Mouse (Mus musculus) heart, postnatal 4 days (tissue): ENCODE results near the gene Pde4d. TPM values are rescaled to one million over a fixed set of nuclear protein-coding genes. Genes with fewer than 3 reads are reported as not detected.

Experiments
- DNase-seq: peaks from one replicate; pipeline ENCODE4 v3.0.0; 2021
- total RNA-seq, 2 experiments: library from RNA; stranded (reverse); gene quantifications; 2 replicates each; pipeline ENCODE4 v1.2.3; 2021

Pde4d gene
- total RNA-seq, 2 experiments from 2014 or later: 57.1 to 61.1 TPM

DNA sequence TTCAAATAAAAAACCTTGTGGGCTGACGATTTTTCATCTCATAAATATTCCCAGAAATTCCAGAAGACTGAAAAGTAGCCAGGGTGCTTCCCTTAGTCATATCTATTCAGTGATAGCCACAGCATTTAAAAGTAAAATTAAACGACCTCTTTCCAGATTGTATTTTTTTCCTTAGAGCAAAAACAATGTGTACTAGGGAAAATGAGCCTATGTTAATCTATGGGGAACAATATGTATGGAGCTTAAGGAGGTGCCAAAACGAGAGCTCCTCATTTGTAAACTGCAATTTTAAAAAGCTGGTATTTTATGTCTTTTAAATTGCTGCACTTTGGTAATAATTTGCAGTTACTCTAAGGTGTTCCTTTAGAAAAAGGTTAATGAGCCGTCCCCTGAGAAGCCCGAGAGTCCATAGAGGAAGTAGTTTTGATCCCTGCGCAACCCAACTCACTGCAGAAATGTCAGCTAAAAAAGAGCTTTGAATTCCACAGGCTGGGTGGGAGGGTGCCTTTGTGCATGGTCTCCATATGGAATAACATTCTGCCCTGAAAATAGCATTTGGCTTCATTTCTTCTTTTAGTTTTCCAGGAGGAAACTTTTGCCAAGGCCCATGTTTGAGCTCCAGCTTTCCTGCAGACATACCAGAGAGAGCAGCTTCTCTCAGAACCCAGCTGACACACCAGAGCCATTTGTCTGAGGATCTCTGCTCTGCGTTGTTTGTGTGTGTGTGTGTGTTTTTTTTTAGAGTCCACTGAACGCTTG lies 1222.0 kb downstream of the Pde4d start:
- no peak for DNase-seq

GRCm38 (mm10) chr13:109677047-109677446 lies 1227.3 kb downstream of the Pde4d start:
- no peak for DNase-seq

- DNase-seq: no peak
Observed at GRCm38 (mm10) chr13:109677617-109678016, 1227.9 kb downstream of the Pde4d start.

- DNase-seq: no peak
Observed at GRCm38 (mm10) chr13:109678991-109679390, 1229.2 kb downstream of the Pde4d start.

DNA sequence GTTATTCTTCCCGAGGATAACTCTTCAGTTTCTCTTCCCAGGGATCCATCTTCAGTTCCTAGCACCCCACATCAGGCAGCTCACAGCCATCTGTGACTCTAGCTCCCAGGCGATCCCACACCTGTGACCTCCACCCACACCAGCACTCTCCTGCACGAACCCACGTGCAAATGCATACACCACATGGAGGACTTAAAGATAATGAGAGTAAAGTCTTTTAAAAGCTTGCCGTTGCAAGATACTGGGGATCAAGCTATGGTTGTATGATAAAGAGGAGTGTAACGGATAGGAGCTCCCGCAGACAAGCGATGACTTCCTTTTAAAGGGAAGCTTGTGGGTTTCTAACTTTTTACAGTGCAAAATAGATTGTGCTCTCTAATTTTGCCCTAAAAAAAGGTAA lies 1230.5 kb downstream of the Pde4d start:
- DNase-seq: no peak

- DNase-seq: no peak
Observed at GRCm38 (mm10) chr13:109681699-109682293, 1232.0 kb downstream of the Pde4d start.

- no peak for DNase-seq
Observed at GRCm38 (mm10) chr13:109683001-109683400, 1233.3 kb downstream of the Pde4d start.

DNA sequence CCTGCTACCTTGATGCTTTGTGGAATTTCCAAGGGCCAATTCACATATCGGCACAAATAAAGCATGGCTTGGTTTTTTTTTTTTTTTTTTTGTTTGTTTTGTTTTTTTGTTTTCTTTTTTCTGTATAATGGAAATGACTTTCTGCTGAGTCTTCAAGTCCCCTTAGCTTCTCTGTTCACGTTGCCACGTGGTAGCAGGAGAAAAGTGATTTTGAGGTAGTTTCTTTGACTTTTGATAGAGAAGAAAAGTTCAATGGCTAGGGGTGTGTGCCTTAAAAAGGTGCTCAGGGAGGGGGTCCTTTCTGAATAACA lies 1235.2 kb downstream of the Pde4d start:
- DNase-seq: no peak

- peak; percentile 60 for DNase-seq
Observed at GRCm38 (mm10) chr13:109685296-109686115, 1235.8 kb downstream of the Pde4d start.

GRCm38 (mm10) chr13:109686116-109686876 lies 1236.5 kb downstream of the Pde4d start:
- no peak for DNase-seq

GRCm38 (mm10) chr13:109686906-109687305 lies 1237.2 kb downstream of the Pde4d start:
- no peak for DNase-seq

DNA sequence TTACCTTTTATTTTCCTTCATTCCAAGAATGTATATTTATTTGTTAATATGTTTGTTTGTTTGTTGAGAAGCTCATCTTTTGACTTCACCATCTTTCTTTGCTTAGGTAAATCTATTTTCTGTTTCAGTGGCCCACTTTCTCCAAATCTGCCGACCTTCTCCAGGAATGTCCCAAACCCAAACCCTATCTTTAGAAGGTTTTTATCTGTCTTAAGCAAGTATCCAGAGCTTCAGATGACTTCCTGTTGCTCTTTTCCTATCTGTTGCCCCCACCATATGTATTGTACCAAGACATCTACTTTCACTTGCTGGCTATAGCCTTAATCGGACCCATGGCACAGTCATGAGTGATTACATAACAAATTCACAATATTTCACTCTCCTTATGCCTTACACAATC lies 1238.4 kb downstream of the Pde4d start:
- no peak for DNase-seq

GRCm38 (mm10) chr13:109689176-109689575 lies 1239.4 kb downstream of the Pde4d start:
- no peak for DNase-seq

- no peak for DNase-seq
Observed at GRCm38 (mm10) chr13:109690558-109690957, 1240.8 kb downstream of the Pde4d start.

GRCm38 (mm10) chr13:109692851-109693250 lies 1243.1 kb downstream of the Pde4d start:
- no peak for DNase-seq

DNA sequence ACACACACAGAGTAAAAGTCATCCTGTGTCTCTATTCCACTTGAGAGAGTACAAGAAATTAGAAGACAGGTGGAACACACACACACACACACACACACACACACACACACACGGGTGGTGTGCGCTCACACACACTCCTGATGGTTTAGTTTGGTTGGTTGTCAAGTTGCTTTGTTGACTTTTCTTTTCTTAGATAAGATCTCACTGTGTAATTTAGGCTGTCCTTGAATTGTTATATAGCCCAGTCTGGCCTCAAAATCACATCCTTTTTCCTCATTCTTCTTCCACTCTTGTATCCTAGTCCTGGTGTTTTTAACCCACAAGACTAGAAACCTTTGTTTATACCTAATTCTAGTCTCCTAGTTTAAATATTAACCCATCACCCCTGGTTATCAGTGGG lies 1244.0 kb downstream of the Pde4d start:
- no peak for DNase-seq

DNA sequence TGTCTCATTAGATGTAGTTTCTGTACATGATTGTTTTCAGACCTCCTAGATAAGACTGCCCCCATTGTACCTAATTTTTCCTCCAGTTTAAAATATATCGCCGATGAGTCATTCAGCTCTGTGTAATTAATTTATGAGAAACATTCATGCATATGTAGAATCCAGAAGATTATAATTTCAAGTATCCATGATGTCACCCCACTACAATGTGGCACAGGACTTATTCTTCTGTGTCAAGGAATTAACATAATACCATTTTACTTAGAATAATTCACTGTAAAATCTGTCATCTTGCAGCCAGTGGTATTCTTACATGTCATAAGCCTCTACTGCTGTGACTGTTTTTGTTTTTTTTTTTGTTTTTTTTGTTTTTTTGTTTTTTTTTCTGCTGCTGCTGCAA lies 1244.5 kb downstream of the Pde4d start:
- no peak for DNase-seq

GRCm38 (mm10) chr13:109695098-109695497 lies 1245.3 kb downstream of the Pde4d start:
- no peak for DNase-seq

DNA sequence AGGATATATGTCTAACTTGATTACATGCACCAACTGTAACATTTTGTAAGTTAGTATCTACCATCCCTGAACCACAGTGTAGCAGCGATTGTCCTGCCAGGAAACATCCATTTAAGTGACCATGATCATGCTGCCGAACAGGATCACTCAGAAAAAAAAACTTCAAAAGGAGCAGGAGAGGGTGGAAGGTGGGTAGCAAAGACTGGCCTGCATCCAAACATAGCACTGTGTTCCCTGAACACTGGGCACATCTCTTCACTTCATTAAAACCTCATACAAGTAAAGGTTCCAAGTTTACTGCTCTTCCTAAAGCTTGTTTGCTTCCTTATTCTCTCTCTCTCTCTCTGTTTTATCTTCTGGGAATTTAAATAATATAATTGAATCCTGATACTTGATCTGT lies 1256.4 kb downstream of the Pde4d start:
- no peak for DNase-seq

DNA sequence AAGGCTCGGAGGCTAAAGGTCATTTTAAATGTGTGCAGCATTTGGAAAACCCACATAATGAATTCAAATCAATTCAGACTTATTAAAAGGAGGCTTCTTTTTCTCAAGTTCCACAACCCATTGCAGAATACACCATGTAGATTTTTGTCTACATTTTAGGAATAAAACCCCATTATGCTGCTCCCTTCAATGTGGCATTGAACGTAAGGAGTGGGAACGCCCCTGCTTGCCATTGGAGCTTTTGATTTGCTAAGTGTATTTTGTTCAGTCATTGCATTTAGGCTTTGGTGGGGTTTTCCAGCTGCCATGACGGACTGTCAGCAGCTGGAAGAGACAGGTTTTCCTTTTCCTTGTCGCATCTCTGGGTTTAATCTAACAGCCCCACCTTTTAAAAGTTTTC lies 1256.8 kb downstream of the Pde4d start:
- DNase-seq: no peak

DNA sequence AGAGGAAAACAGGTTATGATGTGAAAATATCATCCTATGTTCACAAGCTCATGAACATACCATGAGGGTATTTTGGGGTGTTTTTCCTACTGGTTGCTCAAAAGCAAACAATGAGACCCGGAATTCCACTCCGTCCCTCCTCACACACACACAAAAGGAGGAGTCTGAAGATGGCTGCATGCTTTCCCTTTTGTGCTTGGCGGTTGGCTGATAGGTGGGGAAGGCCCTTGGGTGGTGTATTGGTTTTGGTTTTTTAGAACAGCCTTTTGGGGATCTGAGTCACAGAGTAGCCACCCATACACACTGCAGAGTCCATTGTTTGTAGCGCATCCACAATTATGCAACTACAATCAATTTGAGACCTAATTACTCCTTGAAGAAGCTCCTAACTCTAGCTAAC lies 1257.4 kb downstream of the Pde4d start:
- DNase-seq: no peak

- no peak for DNase-seq
Observed at GRCm38 (mm10) chr13:109708326-109708725, 1258.6 kb downstream of the Pde4d start.

DNA sequence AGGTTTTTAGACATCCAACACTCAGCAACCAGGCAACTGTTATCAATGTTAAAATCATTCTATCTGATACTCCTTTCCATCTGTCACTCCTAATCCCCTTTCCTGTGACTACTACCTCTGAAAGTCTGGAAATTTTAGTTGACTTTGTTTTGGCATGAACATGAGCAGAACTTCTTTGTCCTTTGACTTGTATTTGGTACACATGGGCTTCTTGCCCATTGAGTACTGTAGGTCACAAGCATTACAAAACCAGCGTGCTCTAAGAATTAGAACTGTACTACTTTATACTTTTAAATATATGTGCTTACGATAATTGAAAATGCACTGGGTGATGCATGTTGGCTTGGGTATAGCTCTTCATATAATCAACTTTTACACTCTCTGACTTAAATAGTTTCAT lies 1264.8 kb downstream of the Pde4d start:
- no peak for DNase-seq
